In the genomic region with DNA sequence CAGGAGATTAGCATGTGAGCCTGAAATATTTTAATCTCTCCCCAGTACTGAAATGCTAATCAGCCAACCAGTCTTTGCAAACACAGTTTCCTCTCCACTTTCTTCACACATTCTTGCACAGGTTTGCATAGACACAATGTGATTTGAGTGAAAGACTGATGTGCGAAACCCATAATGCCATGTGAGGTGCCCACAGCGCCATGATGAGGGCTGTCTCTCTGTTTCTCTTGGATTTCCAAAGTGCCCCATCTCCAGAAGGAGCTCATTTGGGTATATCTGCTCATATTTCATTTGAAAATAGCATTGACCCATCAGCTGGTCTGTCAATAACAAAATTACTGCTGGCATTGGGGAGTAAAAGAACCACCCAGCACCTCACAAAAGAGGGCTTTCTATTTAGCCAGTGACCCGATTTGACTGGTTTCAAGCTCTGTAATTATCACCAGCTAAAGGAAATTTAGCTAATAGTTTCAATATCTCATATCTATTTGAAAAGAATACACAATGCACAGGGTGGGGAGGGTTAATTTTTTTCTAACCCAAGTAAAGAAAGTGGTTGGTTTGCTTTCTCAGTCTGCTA, we compare ENCODE assay signal across 15 mouse cellular contexts.
"Had no signal": no experiment of that assay in that cellular context is flagged by ENCODE, and none has a peak within 500 bp of the region (broad histone marks: within the 10 kb centered on the region; RNA-seq: fewer than 3 reads in every experiment).

No protein-coding gene starts in this region.

- H3K36me3 ChIP-seq: lung, embryonic 15.5 days; midbrain, embryonic 15.5 days; neural tube, embryonic 12.5 days had no signal

- H3K27ac ChIP-seq: left cerebral cortex, adult 2 months; lung, embryonic 15.5 days; macrophage; midbrain, embryonic 15.5 days; neural tube, embryonic 12.5 days had no signal

- H3K4me3 ChIP-seq: left cerebral cortex, adult 2 months; lung, embryonic 15.5 days; megakaryocyte, embryonic 14.5 days; midbrain, embryonic 15.5 days; neural tube, embryonic 12.5 days had no signal

- DNase-seq: kidney, adult 18-20 months; kidney, postnatal 10 days; kidney, postnatal 4 days; liver, postnatal 0 days; lung, postnatal 14 days; right cerebral cortex, postnatal 14 days; thymus, adult 2 months; thymus, postnatal 25 days had no signal

- H3K27me3 ChIP-seq: lung, embryonic 15.5 days; midbrain, embryonic 15.5 days had no signal

- H3K9me3 ChIP-seq: lung, embryonic 15.5 days; megakaryocyte, embryonic 14.5 days; midbrain, embryonic 15.5 days; neural tube, embryonic 12.5 days had no signal

- H3K4me2 ChIP-seq: lung, embryonic 15.5 days; midbrain, embryonic 11.5 days; midbrain, embryonic 15.5 days; neural tube, embryonic 12.5 days had no signal

- ATAC-seq: liver, postnatal 0 days had no signal

- H3K4me1 ChIP-seq: lung, embryonic 15.5 days had no signal

- H3K9ac ChIP-seq: liver, postnatal 0 days; lung, embryonic 15.5 days; midbrain, embryonic 15.5 days; neural tube, embryonic 12.5 days had no signal
